Mouse (Mus musculus): Measurements from ENCODE around the gene Nln.

Nln gene

GRCm38 (mm10) chr13:104012214-104012833, 97.1 kb downstream of the Nln start:
- no peak for DNase-seq

GRCm38 (mm10) chr13:104011289-104011688, 98.1 kb downstream of the Nln start:
- DNase-seq, result no peak

- no peak for DNase-seq
These were observed 104.1 kb downstream of the Nln start for GRCm38 (mm10) chr13:104005231-104005845.

GRCm38 (mm10) chr13:103994085-103994455, 115.3 kb downstream of the Nln start:
- DNase-seq, result no peak

GRCm38 (mm10) chr13:103993142-103994084, 116.0 kb downstream of the Nln start:
- DNase-seq, result no peak

GRCm38 (mm10) chr13:103986660-103987059, 122.8 kb downstream of the Nln start:
- no peak for DNase-seq

GRCm38 (mm10) chr13:103985510-103986278, 123.7 kb downstream of the Nln start:
- DNase-seq, result no peak

- no peak for DNase-seq
These were observed 127.0 kb downstream of the Nln start for GRCm38 (mm10) chr13:103982376-103982775.

GRCm38 (mm10) chr13:103980414-103980813, 129.0 kb downstream of the Nln start:
- no peak for DNase-seq

GRCm38 (mm10) chr13:103978286-103978866, 131.0 kb downstream of the Nln start:
- DNase-seq, result no peak

GRCm38 (mm10) chr13:103977844-103978243, 131.6 kb downstream of the Nln start:
- DNase-seq, result no peak

- DNase-seq, result no peak
These were observed 133.2 kb downstream of the Nln start for GRCm38 (mm10) chr13:103976181-103976724.

- DNase-seq, result no peak
These were observed 134.3 kb downstream of the Nln start for GRCm38 (mm10) chr13:103975101-103975500.

- DNase-seq, result no peak
These were observed 135.4 kb downstream of the Nln start for GRCm38 (mm10) chr13:103973977-103974376.

Measured in cerebellum, adult 9-11 months (tissue).